Mouse (Mus musculus) lung, embryonic 16.5 days (tissue): Measurements from ENCODE around the gene Lgalsl. TPM values are rescaled to one million over a fixed set of nuclear protein-coding genes. Genes with fewer than 3 reads are reported as not detected.

Source experiments
- ATAC-seq: fragments of 200-750 bp; cut with Nextera tagmentation; 2 replicates; pipeline ENCODE4 v1.8.0; 2017; ENCODE audit warnings: low read depth, mild to moderate bottlenecking, moderate library complexity
- H3K27ac ChIP-seq: fragments of 300-500 bp; sonication (generic); 2 replicates; pipeline ENCODE4 v1.5.1; 2014; ENCODE audit warnings: mild to moderate bottlenecking, control low read depth, low read length
- H3K27me3 ChIP-seq: fragments of 300-500 bp; sonication (generic); 2 replicates; pipeline ENCODE4 v1.6.1; 2014; ENCODE audit warnings: low read depth, low read length, mixed read lengths; ENCODE audit not compliant: control insufficient read depth, insufficient read depth
- H3K36me3 ChIP-seq: fragments of 300-500 bp; sonication (generic); 2 replicates; pipeline ENCODE4 v1.6.1; 2014; ENCODE audit warnings: low read length; ENCODE audit not compliant: control insufficient read depth, insufficient read depth
- H3K4me1 ChIP-seq: fragments of 300-500 bp; sonication (generic); replicated peaks from 2 replicates; pipeline ENCODE4 v1.6.1; 2014; ENCODE audit warnings: low read length, mixed read lengths; ENCODE audit not compliant: control insufficient read depth, insufficient read depth
- H3K4me2 ChIP-seq: fragments of 300-500 bp; sonication (generic); 2 replicates; pipeline ENCODE4 v1.6.1; 2014; ENCODE audit warnings: low read depth, low read length, control low read depth
- H3K4me3 ChIP-seq: fragments of 300-500 bp; sonication (generic); 2 replicates; pipeline ENCODE4 v1.5.1; 2014; ENCODE audit warnings: mild to moderate bottlenecking, low read length, control low read depth
- H3K9ac ChIP-seq: fragments of 300-500 bp; sonication (generic); 2 replicates; pipeline ENCODE4 v1.6.1; 2014; ENCODE audit warnings: low read length, control low read depth
- H3K9me3 ChIP-seq: fragments of 300-500 bp; sonication (generic); 2 replicates; pipeline ENCODE4 v1.6.1; 2016; ENCODE audit warnings: low read length; ENCODE audit not compliant: control insufficient read depth
- WGBS: fragments of 180-500 bp; shearing (Covaris S2); extraction: QIAGEN DNeasy Blood & Tissue Kit; methylation state at CpG from one replicate; pipeline ENCODE4 v1.1.7; 2014; 5-methylcytosine and 5-hydroxymethylcytosine counted together
- polyA plus RNA-seq: library from polyadenylated mRNA; unstranded; fragments of >200 nt; fragmentation: Nextera tagmentation; extraction: Ambion mirVana; gene quantifications from 2 replicates; pipeline ENCODE4 v1.2.1, GENCODE M21; 2015

Gene Lgalsl
- polyA plus RNA-seq, 1 experiment from 2014 or later: 51.8 TPM

DNA sequence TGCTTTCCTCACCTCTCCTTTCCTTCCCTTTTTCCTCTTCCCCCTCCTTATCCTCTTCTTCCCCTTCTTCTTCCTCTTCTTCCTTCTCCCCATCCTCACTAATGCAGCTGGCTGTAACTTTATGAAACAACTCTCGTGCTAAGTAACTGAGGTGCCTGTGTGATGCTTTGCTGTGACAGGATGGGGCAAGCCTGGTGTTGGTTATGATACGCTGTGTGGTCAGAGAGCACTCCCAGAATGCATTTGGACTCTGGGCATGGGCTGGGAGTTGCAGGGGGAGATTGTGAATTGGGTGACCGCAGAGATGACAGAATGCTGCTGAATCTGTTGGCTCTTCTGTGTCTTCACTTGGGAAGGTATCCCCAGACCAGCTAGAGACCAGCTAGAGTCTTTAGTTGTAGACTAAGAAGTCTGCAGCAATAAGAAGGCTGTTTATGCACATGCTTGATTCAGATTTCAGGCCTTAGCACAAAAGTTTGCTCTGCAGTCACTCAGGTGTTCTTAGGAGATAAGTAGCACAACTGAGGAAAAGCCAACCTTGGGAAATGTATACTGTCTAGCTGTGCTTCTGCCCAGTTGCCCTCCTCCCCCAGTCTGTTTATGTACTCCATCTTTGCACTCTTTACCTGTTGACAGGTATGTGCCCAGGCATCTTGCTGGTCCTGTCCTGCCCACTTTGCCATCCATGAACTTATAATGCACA is 51.8 kb downstream of the Lgalsl start:
- no peak for ATAC-seq
- Histone ChIP-seq H3K4me1 (no peaks in the 10 kb centered on the region), H3K9ac (no peak overlapping the region), H3K36me3 (no peaks in the 10 kb centered on the region), H3K27ac (no peak overlapping the region), H3K27me3 (no peaks in the 10 kb centered on the region), H3K9me3 (peaks cover under 1% of the 10 kb centered on the region; the same call in 1 of the 2 replicates), H3K4me3 (no peak overlapping the region), H3K4me2 (no peak overlapping the region)
- WGBS: 72% methylated on average over 3 of the region's 3 CpGs

DNA sequence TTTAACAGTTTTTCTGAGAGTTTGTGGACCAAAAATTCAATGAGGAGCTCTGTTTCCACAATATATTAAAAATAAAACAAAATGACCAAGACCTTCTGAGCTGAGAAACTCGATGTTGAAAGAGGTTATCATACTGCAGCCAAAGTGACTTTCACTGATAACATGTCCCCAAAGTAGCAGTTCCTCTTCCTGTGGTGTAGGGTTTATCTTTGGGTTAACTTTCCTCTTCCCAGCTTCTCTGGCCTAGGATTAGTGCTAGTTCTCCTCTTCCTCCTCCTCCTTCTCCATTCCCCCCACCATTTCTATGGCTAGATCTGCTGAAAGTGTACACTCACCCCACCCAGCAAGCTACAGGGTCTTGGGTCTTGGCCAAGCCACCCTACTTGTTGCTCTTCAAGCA is 52.6 kb downstream of the Lgalsl start:
- no peaks in the 10 kb centered on the region for H3K36me3 ChIP-seq
- no peak for ATAC-seq
- 40% methylated on average over 1 of the region's 1 CpGs for WGBS
- no peaks in the 10 kb centered on the region for H3K27me3 ChIP-seq
- no peaks in the 10 kb centered on the region for H3K9me3 ChIP-seq
- H3K4me2 ChIP-seq: no peak overlapping the region
- H3K4me1 ChIP-seq: no peaks in the 10 kb centered on the region
- H3K9ac ChIP-seq: no peak overlapping the region
- H3K4me3 ChIP-seq: no peak overlapping the region
- no peak overlapping the region for H3K27ac ChIP-seq

DNA sequence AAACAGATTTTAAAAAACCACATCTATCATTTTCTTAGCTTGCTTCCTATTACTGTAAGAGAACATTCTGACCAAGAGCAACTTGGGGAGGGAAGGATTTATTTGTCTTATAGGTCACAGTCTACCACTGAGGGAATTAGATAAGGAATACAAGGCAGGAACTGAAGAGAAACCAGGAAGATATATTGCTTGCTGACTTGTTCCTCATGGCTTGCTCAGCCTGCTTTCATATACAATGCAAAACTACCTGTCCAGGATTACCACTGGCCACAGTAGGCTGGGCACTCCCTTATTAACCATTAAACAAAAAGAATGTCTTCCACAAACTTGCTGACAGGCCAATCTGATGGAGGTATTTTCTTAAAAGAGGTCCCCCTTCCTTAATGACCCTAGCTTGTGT is 54.2 kb downstream of the Lgalsl start:
- H3K36me3 ChIP-seq: no peaks in the 10 kb centered on the region
- H3K4me1 ChIP-seq: no peaks in the 10 kb centered on the region
- no peaks in the 10 kb centered on the region for H3K27me3 ChIP-seq
- H3K9ac ChIP-seq: no peak overlapping the region
- ATAC-seq: no peak
- H3K4me3 ChIP-seq: no peak overlapping the region
- no peak overlapping the region for H3K4me2 ChIP-seq
- H3K9me3 ChIP-seq: no peaks in the 10 kb centered on the region
- no peak overlapping the region for H3K27ac ChIP-seq

Other genes starting within 250 kb of the Lgalsl start
- 19.9 and 22.1 TPM in 2 replicates for gene Aftph, start 89.5 kb downstream of the Lgalsl start, polyA plus RNA-seq